Mouse (Mus musculus) kidney, adult 2 months (tissue): ENCODE data around the gene Meltf.

Source experiments
- CTCF ChIP-seq: fragments of 200-500 bp; conservative IDR thresholded peaks from 2 replicates; pipeline ENCODE4 v1.5.1; 2011; ENCODE audit warnings: low read depth, mild to moderate bottlenecking, control low read depth, low read length, moderate library complexity, mixed read lengths; ENCODE audit not compliant: insufficient read depth, insufficient read length
- POLR2A ChIP-seq: fragments of 200-500 bp; IDR thresholded peaks from one replicate; pipeline ENCODE4 v1.6.1; 2011; ENCODE audit warnings: low read depth, low read length, control low read depth

DNA sequence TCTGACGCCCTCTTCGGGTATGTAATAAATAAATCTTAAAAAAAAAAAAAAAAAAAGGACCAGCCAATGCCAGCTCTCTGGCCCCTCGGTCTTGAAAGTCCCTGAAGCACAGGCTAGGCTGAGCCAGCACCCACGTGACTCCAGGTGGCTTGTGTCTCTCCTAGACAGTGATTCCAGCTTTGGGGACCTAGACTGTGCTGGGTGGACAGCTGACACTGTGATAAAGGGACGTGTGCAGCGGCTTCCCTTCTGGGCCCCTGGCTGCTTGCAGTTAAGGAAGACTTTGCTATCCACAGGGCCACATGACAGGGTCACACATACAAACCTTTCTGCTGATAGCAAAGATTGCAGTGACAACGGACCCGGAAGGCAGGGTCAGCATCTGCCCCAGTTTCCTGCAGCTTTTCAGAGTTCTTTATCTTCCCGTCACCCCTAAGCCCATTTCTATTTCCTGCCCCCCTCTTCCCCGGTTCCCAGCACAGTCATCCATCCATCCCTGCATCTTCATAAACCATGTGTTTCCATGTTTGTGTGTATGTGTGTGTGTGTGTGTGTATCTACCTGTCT is 31.8 kb downstream of the Meltf start:
- TF ChIP-seq CTCF (no peak), POLR2A (no peak)
